In the genomic region with DNA sequence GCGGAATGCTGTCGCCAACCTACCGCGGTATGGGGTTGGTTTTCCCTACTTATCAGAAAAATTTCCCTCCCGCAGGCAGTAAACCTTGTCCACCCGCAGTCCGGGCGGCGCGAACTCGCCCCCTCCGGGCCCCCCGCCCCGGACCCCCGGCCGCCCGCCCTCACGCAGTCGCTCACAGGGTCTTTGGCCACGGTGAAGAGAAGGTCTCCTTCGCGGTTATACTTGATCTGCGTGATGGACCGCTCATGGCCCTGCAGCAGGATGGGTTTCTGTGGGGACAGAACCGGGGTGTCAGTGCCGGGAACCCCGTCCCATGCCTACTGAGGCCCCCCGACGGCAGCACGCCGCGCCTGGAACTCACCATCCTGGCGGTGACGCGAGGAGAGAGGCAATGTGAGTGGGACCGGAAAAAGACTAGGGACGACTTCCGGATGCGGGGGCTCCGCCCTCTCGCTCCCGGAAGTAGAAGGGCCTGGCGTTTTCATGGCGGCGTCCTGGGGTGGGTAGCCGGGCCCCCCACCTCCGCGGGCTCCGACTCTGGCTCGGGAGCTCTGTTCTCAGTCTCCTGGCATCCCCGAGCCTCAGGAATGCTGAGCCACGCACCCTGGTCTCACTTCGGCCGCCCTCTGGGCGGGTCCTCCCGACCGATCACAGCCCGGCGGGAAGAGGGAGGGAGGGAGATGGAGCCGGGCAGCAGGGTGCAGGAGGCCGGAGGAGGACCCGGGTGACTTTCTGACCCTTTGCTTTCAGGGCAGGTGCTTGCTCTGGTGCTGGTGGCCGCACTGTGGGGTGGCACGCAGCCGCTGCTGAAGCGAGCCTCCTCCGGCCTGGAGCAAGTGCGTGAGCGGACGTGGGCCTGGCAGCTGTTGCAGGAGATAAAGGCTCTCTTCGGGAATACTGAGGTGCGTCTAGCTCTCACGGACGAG, we compare ENCODE assay signal across 8 mouse cellular contexts. TPM values are rescaled to one million over a fixed set of nuclear protein-coding genes. Genes with fewer than 3 reads are reported as not detected.
A peak's percentile ranks its signal among the peaks of the same experiment; 100 is the strongest.
DNase-seq lines count a peak whose midpoint lies in the region; ATAC-seq and TF ChIP-seq lines count a peak whose summit lies in the region.

A gene (minus strand): TSS at position 416 of the 926 bp plus-strand sequence.
A gene (plus strand): TSS at position 436 of the 926 bp plus-strand sequence.

- no peak for DNase-seq in ES-E14 (ENCODE audit: low read depth, low spot score)
- DNase-seq in c-Kit-positive CD71-positive TER-119-positive erythroid progenitor cells, embryonic 14.5 days (ENCODE audit: low spot score) = peak; percentile 79
- peak; percentile 88 to 91 for DNase-seq in kidney, postnatal 36 days
- DNase-seq in lung, adult 2 months = peak; percentile 83
- peak; percentile 84 for DNase-seq in testis, postnatal 10 days (ENCODE audit: low spot score)

- no peaks in the 10 kb centered on the region for H3K27me3 ChIP-seq in forebrain, embryonic 12.5 days
- no peaks in the 10 kb centered on the region for H3K27me3 ChIP-seq in heart, embryonic 16.5 days (ENCODE audit: control insufficient read depth, insufficient read depth, low read length)
- H3K27me3 ChIP-seq in neural tube, embryonic 15.5 days (replicated peaks) = no peaks in the 10 kb centered on the region

- H3K36me3 ChIP-seq in ES-E14 (ENCODE audit: control insufficient read depth, insufficient read depth, low read length, poor library complexity, severe bottlenecking) = peaks cover 14% of the 10 kb centered on the region; the same call in 1 of the 2 replicates
- H3K36me3 ChIP-seq in forebrain, embryonic 12.5 days (replicated peaks) = peaks cover 45% of the 10 kb centered on the region
- peaks cover 16% of the 10 kb centered on the region for H3K36me3 ChIP-seq in heart, embryonic 16.5 days (ENCODE audit: control insufficient read depth, insufficient read depth)
- H3K36me3 ChIP-seq in neural tube, embryonic 15.5 days = peaks cover 29% of the 10 kb centered on the region

- in situ Hi-C loops in ES-E14 (cut with MboI; ENCODE audit: low sequenced_read_pairs in 2 of 2, unreplicated experiment in 2 of 2) = no loop called here

- peak; percentile 93 for ATAC-seq in forebrain, embryonic 12.5 days (ENCODE audit: low FRiP score)
- ATAC-seq in heart, embryonic 16.5 days (replicated peaks; ENCODE audit: extremely low read depth, insufficient read depth, low FRiP score) = peak; percentile 86
- peak; percentile 92 for ATAC-seq in neural tube, embryonic 15.5 days (ENCODE audit: low FRiP score)

- under 1% methylated on average over 74 of the region's 74 CpGs for WGBS in forebrain, embryonic 12.5 days
- WGBS in heart, embryonic 16.5 days = under 1% methylated on average over 74 of the region's 74 CpGs
- WGBS in lung, adult 2 months = under 1% methylated on average over 74 of the region's 74 CpGs
- WGBS in neural tube, embryonic 15.5 days = under 1% methylated on average over 74 of the region's 74 CpGs

- no peaks in the 10 kb centered on the region for H3K9me3 ChIP-seq in ES-E14 (ENCODE audit: control insufficient read depth, insufficient read depth, low read depth, low read length)
- no peaks in the 10 kb centered on the region for H3K9me3 ChIP-seq in forebrain, embryonic 12.5 days
- H3K9me3 ChIP-seq in heart, embryonic 16.5 days (replicated peaks; ENCODE audit: control insufficient read depth, low read length) = no peaks in the 10 kb centered on the region
- H3K9me3 ChIP-seq in neural tube, embryonic 15.5 days (replicated peaks) = no peaks in the 10 kb centered on the region

- peaks cover 9 to 13% of the 10 kb centered on the region in 2 experiments; a peak in 3 of 4 replicates for H3K4me1 ChIP-seq in ES-E14 (ENCODE audit: control insufficient read depth in 2 of 2, insufficient read depth in 2 of 2, low read length in 2 of 2, poor library complexity in 1 of 2)
- H3K4me1 ChIP-seq in forebrain, embryonic 12.5 days = peaks cover 30% of the 10 kb centered on the region
- peaks cover 17% of the 10 kb centered on the region for H3K4me1 ChIP-seq in heart, embryonic 16.5 days (ENCODE audit: control insufficient read depth, insufficient read depth, low read length)
- peaks cover 4% of the 10 kb centered on the region; the same call in 1 of the 2 replicates for H3K4me1 ChIP-seq in lung, adult 2 months (ENCODE audit: control insufficient read depth, insufficient read depth, low read length)
- H3K4me1 ChIP-seq in neural tube, embryonic 15.5 days = peaks cover 35% of the 10 kb centered on the region

- H3K27ac ChIP-seq in ES-E14 (ENCODE audit: insufficient read depth, low read depth, low read length, poor library complexity, severe bottlenecking) = no peak within 1 kb of the TSS
- H3K27ac ChIP-seq in forebrain, embryonic 12.5 days = peak within 1 kb of the TSS; percentile 80
- peak within 1 kb of the TSS; percentile 68 for H3K27ac ChIP-seq in heart, embryonic 16.5 days (ENCODE audit: low read length)
- H3K27ac ChIP-seq in neural tube, embryonic 15.5 days (replicated peaks) = peak within 1 kb of the TSS; percentile 83

- TF ChIP-seq CTCF in lung, adult 2 months (IDR thresholded peaks at IDR 0.05; ENCODE audit: insufficient read depth, low read length) = no peak

- H3K4me2 ChIP-seq in forebrain, embryonic 12.5 days = peak within 1 kb of the TSS; percentile 87
- H3K4me2 ChIP-seq in heart, embryonic 16.5 days (ENCODE audit: low read depth, low read length) = peak within 1 kb of the TSS; percentile 75
- peak within 1 kb of the TSS; percentile 88 for H3K4me2 ChIP-seq in neural tube, embryonic 15.5 days

- peak within 1 kb of the TSS; percentile 94 for H3K9ac ChIP-seq in ES-E14 (ENCODE audit: insufficient read depth, low read depth, low read length, poor library complexity, severe bottlenecking)
- H3K9ac ChIP-seq in forebrain, embryonic 12.5 days = peak within 1 kb of the TSS; percentile 94
- H3K9ac ChIP-seq in heart, embryonic 16.5 days (ENCODE audit: low read length) = peak within 1 kb of the TSS; percentile 97
- H3K9ac ChIP-seq in neural tube, embryonic 15.5 days (replicated peaks) = peak within 1 kb of the TSS; percentile 98

- TF ChIP-seq POLR2A in lung, adult 2 months (IDR thresholded peaks at IDR 0.05; ENCODE audit: borderline replicate concordance, extremely low read depth, low read depth, low read length) = peak; percentile 85; the same call in 1 of the 2 replicates

- peak within 1 kb of the TSS; percentile 95 to 99 for H3K4me3 ChIP-seq in ES-E14 (ENCODE audit: insufficient read depth in 1 of 2, low read depth in 1 of 2, low read length in 2 of 2, poor library complexity in 1 of 2, severe bottlenecking in 1 of 2)
- peak within 1 kb of the TSS; percentile 100 for H3K4me3 ChIP-seq in forebrain, embryonic 12.5 days (replicated peaks)
- peak within 1 kb of the TSS; percentile 96 for H3K4me3 ChIP-seq in heart, embryonic 16.5 days (ENCODE audit: low read length)
- H3K4me3 ChIP-seq in lung, adult 2 months (replicated peaks; ENCODE audit: extremely low read depth, low read depth, low read length) = peak within 1 kb of the TSS; percentile 72
- H3K4me3 ChIP-seq in neural tube, embryonic 15.5 days (replicated peaks) = peak within 1 kb of the TSS; percentile 98

TF ChIP-seq in ES-E14, 5 proteins besides CTCF, POLR2A, EP300 and RAD21:
- TF ChIP-seq ZC3H11A (IDR thresholded peaks at IDR 0.05; ENCODE audit: borderline replicate concordance, low read depth, low read length) = no peak
- TF ChIP-seq MAFK (IDR thresholded peaks at IDR 0.05; ENCODE audit: insufficient read depth, low read depth, low read length) = no peak
- no peak for TF ChIP-seq CHD2 (IDR thresholded peaks at IDR 0.05; ENCODE audit: low read depth, low read length)
- TF ChIP-seq HCFC1 (IDR thresholded peaks at IDR 0.05; ENCODE audit: borderline replicate concordance, insufficient read depth, low read length) = peak; percentile 60; the same call in 1 of the 2 replicates

RNA-seq across cellular contexts. Expression of the first gene that starts in this region (rescaled TPM):
- 297 and 328 TPM in 2 replicates for total RNA-seq in ES-E14 (2012; rRNA removed)
- polyA plus RNA-seq in forebrain, embryonic 12.5 days (2016; fragmentation: Nextera tagmentation; extraction: Ambion mirVana) = 204 and 212 TPM in 2 replicates
- polyA plus RNA-seq in heart, embryonic 16.5 days (2015; fragmentation: Nextera tagmentation; extraction: Ambion mirVana) = 178 and 180 TPM in 2 replicates
- polyA plus RNA-seq in lung, adult 2 months (2012; rRNA removed) = 148 and 197 TPM in 2 replicates
- polyA plus RNA-seq in neural tube, embryonic 15.5 days (2015; fragmentation: Nextera tagmentation; extraction: Ambion mirVana) = 205 and 232 TPM in 2 replicates

RNA-seq across cellular contexts. Expression of the second gene that starts in this region (rescaled TPM):
- total RNA-seq in ES-E14 (2012; rRNA removed) = 172 and 193 TPM in 2 replicates
- 161 and 163 TPM in 2 replicates for polyA plus RNA-seq in forebrain, embryonic 12.5 days (2016; fragmentation: Nextera tagmentation; extraction: Ambion mirVana)
- 148 and 152 TPM in 2 replicates for polyA plus RNA-seq in heart, embryonic 16.5 days (2015; fragmentation: Nextera tagmentation; extraction: Ambion mirVana)
- 136 and 158 TPM in 2 replicates for polyA plus RNA-seq in lung, adult 2 months (2012; rRNA removed)
- polyA plus RNA-seq in neural tube, embryonic 15.5 days (2015; fragmentation: Nextera tagmentation; extraction: Ambion mirVana) = 198 and 199 TPM in 2 replicates
